In genomic region chr7:118503844-118504243, GRCm38 (mm10) we compare ENCODE assay signal across 23 mouse cellular contexts. TPM values are rescaled to one million over a fixed set of nuclear protein-coding genes. Genes with fewer than 3 reads are reported as not detected.
A peak's percentile ranks its signal among the peaks of the same experiment; 100 is the strongest.
DNase-seq lines count a peak whose midpoint lies in the region; ATAC-seq lines count a peak whose summit lies in the region.
"Had no signal": no experiment of that assay in that cellular context is flagged by ENCODE, and none has a peak within 500 bp of the region (broad histone marks: within the 10 kb centered on the region; RNA-seq: fewer than 3 reads in every experiment).

No protein-coding gene starts in this region.

- H3K4me3 ChIP-seq in kidney, embryonic 16.5 days (ENCODE audit: low read length), result no peak overlapping the region
- no peak overlapping the region for H3K4me3 ChIP-seq in midbrain, embryonic 15.5 days
- H3K4me3 ChIP-seq: embryonic facial prominence, embryonic 15.5 days; erythroblast, embryonic 14.5 days; forebrain, embryonic 10.5 days; gastrocnemius, adult 2 months; heart, embryonic 12.5 days; hindbrain, embryonic 12.5 days had no signal

- intact Hi-C loops in heart, postnatal 25 days (cut with DNase I), result no loop called here

- WGBS in kidney, embryonic 16.5 days, result 58% methylated on average over 4 of the region's 4 CpGs
- 73% methylated on average over 4 of the region's 4 CpGs for WGBS in midbrain, embryonic 15.5 days

- H3K4me1 ChIP-seq in kidney, embryonic 16.5 days (ENCODE audit: insufficient read depth, low read length), result no peaks in the 10 kb centered on the region
- H3K4me1 ChIP-seq in midbrain, embryonic 15.5 days, result no peaks in the 10 kb centered on the region
- H3K4me1 ChIP-seq: embryonic facial prominence, embryonic 15.5 days had no signal

- ATAC-seq in kidney, embryonic 16.5 days (ENCODE audit: low FRiP score, low TSS enrichment), result 0 out of 2 replicates have a peak, but pooled peaks have one; percentile 32
- ATAC-seq in midbrain, embryonic 15.5 days (replicated peaks), result no peak
- ATAC-seq: forebrain, embryonic 14.5 days; hindbrain, embryonic 16.5 days had no signal

- DNase-seq in heart, adult 11 months, result peak; percentile 95
- DNase-seq in heart, postnatal 25 days (ENCODE audit: low spot score), result no peak
- DNase-seq in kidney, postnatal 4 days, result no peak
- peak; percentile 35 for DNase-seq in lung, postnatal 10 days
- DNase-seq in lung, postnatal 36 days, result no peak
- DNase-seq: adrenal gland, adult 2 months; adrenal gland, postnatal 25 days; cerebellum, adult 18-20 months; cerebellum, adult 9-11 months; cerebellum, postnatal 36 days; gastrocnemius, adult 2 months; gastrocnemius, postnatal 25 days; heart, postnatal 36 days had no signal

- H3K9ac ChIP-seq in kidney, embryonic 16.5 days (replicated peaks; ENCODE audit: low read length), result no peak overlapping the region
- no peak overlapping the region for H3K9ac ChIP-seq in midbrain, embryonic 15.5 days
- H3K9ac ChIP-seq: embryonic facial prominence, embryonic 15.5 days; heart, embryonic 12.5 days; hindbrain, embryonic 12.5 days had no signal

- no peaks in the 10 kb centered on the region for H3K27me3 ChIP-seq in kidney, embryonic 16.5 days (ENCODE audit: insufficient read depth, low read length)
- H3K27me3 ChIP-seq in midbrain, embryonic 15.5 days (replicated peaks), result no peaks in the 10 kb centered on the region
- H3K27me3 ChIP-seq: embryonic facial prominence, embryonic 15.5 days; hindbrain, embryonic 12.5 days had no signal

- H3K9me3 ChIP-seq in kidney, embryonic 16.5 days (ENCODE audit: low read length), result no peaks in the 10 kb centered on the region
- no peaks in the 10 kb centered on the region for H3K9me3 ChIP-seq in midbrain, embryonic 15.5 days
- H3K9me3 ChIP-seq: embryonic facial prominence, embryonic 15.5 days; forebrain, embryonic 10.5 days; heart, embryonic 12.5 days; hindbrain, embryonic 12.5 days had no signal

- no peak overlapping the region for H3K27ac ChIP-seq in kidney, embryonic 16.5 days (ENCODE audit: low read length)
- no peak overlapping the region for H3K27ac ChIP-seq in midbrain, embryonic 15.5 days
- H3K27ac ChIP-seq: embryonic facial prominence, embryonic 15.5 days; forebrain, embryonic 10.5 days; gastrocnemius, adult 2 months; hindbrain, embryonic 12.5 days had no signal

- H3K4me2 ChIP-seq in kidney, embryonic 16.5 days (replicated peaks; ENCODE audit: low read depth, low read length), result no peak overlapping the region
- no peak overlapping the region for H3K4me2 ChIP-seq in midbrain, embryonic 15.5 days
- H3K4me2 ChIP-seq: embryonic facial prominence, embryonic 15.5 days; heart, embryonic 12.5 days; hindbrain, embryonic 12.5 days had no signal

- no peaks in the 10 kb centered on the region for H3K36me3 ChIP-seq in kidney, embryonic 16.5 days (ENCODE audit: insufficient read depth, low read length)
- H3K36me3 ChIP-seq in midbrain, embryonic 15.5 days (replicated peaks), result no peaks in the 10 kb centered on the region
- H3K36me3 ChIP-seq: embryonic facial prominence, embryonic 15.5 days; forebrain, embryonic 10.5 days; heart, embryonic 12.5 days; hindbrain, embryonic 12.5 days had no signal

RNA-seq across cellular contexts. Expression of gene Itpripl2, which starts 12.1 kb away (rescaled TPM):
- total RNA-seq in heart, postnatal 25 days (2021), result 10 to 100 TPM; 22.3 to 30.5 TPM
- polyA plus RNA-seq in kidney, embryonic 16.5 days (2015; fragmentation: Nextera tagmentation; extraction: Ambion mirVana), result 3.8 and 4.7 TPM in 2 replicates
- polyA plus RNA-seq in midbrain, embryonic 15.5 days (2015; fragmentation: Nextera tagmentation; extraction: Ambion mirVana), result 0.79 and 1.0 TPM in 2 replicates
- polyA plus RNA-seq: erythroblast, embryonic 14.5 days had no signal

RNA-seq across cellular contexts. Expression of gene Coq7, which starts 29.3 kb away (rescaled TPM):
- 100 to 1,000 TPM; 109 to 115 TPM for total RNA-seq in heart, postnatal 25 days (2021)
- polyA plus RNA-seq in kidney, embryonic 16.5 days (2015; fragmentation: Nextera tagmentation; extraction: Ambion mirVana), result 144 and 158 TPM in 2 replicates
- 85.8 and 88.2 TPM in 2 replicates for polyA plus RNA-seq in midbrain, embryonic 15.5 days (2015; fragmentation: Nextera tagmentation; extraction: Ambion mirVana)

RNA-seq across cellular contexts. Expression of gene Syt17, which starts 55.8 kb away (rescaled TPM):
- total RNA-seq in heart, postnatal 25 days (2021), result 1 to 10 TPM; 1.3 to 1.7 TPM
- 12.6 and 13.3 TPM in 2 replicates for polyA plus RNA-seq in kidney, embryonic 16.5 days (2015; fragmentation: Nextera tagmentation; extraction: Ambion mirVana)
- 19.7 and 20.2 TPM in 2 replicates for polyA plus RNA-seq in midbrain, embryonic 15.5 days (2015; fragmentation: Nextera tagmentation; extraction: Ambion mirVana)
- total RNA-seq: granulocyte monocyte progenitor cell, adult 5-6 weeks had no signal

Comparison
In these comparisons a context has a peak if more than half of its experiments do, and no peak if none do; other contexts are left out.
1. DNase-seq: peak in heart, adult 11 months (single experiment) and lung, postnatal 10 days (single experiment); none in heart, postnatal 25 days (single experiment), kidney, postnatal 4 days (0 of 2) and lung, postnatal 36 days (single experiment).